Mouse (Mus musculus) limb, embryonic 13.5 days (tissue): ENCODE data around the gene Gpr87. TPM values are rescaled to one million over a fixed set of nuclear protein-coding genes. Genes with fewer than 3 reads are reported as not detected.

Experiments
- ATAC-seq: fragments of 200-750 bp; cut with Nextera tagmentation; 2 replicates; pipeline ENCODE4 v1.8.0; 2017; ENCODE audit warnings: low read depth, moderate number of reproducible peaks, moderate TSS enrichment; ENCODE audit not compliant: low FRiP score
- H3K27ac ChIP-seq: fragments of 300-500 bp; sonication (generic); 2 replicates; pipeline ENCODE4 v1.5.1; 2015; ENCODE audit warnings: inconsistent platforms, mild to moderate bottlenecking, moderate library complexity
- H3K27me3 ChIP-seq: fragments of 300-500 bp; sonication (generic); 2 replicates; pipeline ENCODE4 v1.6.1; 2015; ENCODE audit warnings: mild to moderate bottlenecking, inconsistent platforms
- H3K36me3 ChIP-seq: fragments of 300-500 bp; sonication (generic); 2 replicates; pipeline ENCODE4 v1.6.1; 2015; ENCODE audit warnings: inconsistent platforms, mild to moderate bottlenecking, moderate library complexity
- H3K4me1 ChIP-seq: fragments of 300-500 bp; sonication (generic); 2 replicates; pipeline ENCODE4 v1.6.1; 2015; ENCODE audit warnings: inconsistent platforms
- H3K4me2 ChIP-seq: fragments of 300-500 bp; sonication (generic); replicated peaks from 2 replicates; pipeline ENCODE4 v1.6.1; 2015; ENCODE audit warnings: inconsistent platforms, mild to moderate bottlenecking, moderate library complexity
- H3K4me3 ChIP-seq: fragments of 300-500 bp; sonication (generic); 2 replicates; pipeline ENCODE4 v1.5.1; 2015; ENCODE audit warnings: moderate library complexity, mild to moderate bottlenecking, inconsistent platforms
- H3K9ac ChIP-seq: fragments of 300-500 bp; sonication (generic); 2 replicates; pipeline ENCODE4 v1.6.1; 2015; ENCODE audit warnings: mild to moderate bottlenecking, inconsistent platforms
- H3K9me3 ChIP-seq: fragments of 300-500 bp; sonication (generic); 2 replicates; pipeline ENCODE4 v1.6.1; 2016; ENCODE audit warnings: inconsistent platforms
- WGBS: fragments of 180-500 bp; shearing (Covaris S2); methylation state at CpG from one replicate; pipeline ENCODE4 v1.1.7; 2015; 5-methylcytosine and 5-hydroxymethylcytosine counted together
- polyA plus RNA-seq: library from polyadenylated mRNA; unstranded; fragments of >200 nt; fragmentation: Nextera tagmentation; extraction: Ambion mirVana; gene quantifications from 2 replicates; pipeline ENCODE4 v1.2.1, GENCODE M21; 2015

The Gpr87 gene
- polyA plus RNA-seq, 1 experiment from 2014 or later: 1.6 TPM

- Histone ChIP-seq H3K4me3 (no peak overlapping the region), H3K36me3 (no peaks in the 10 kb centered on the region), H3K4me2 (no peak overlapping the region), H3K9ac (no peak overlapping the region), H3K4me1 (peaks cover 17% of the 10 kb centered on the region), H3K27ac (no peak overlapping the region), H3K9me3 (no peaks in the 10 kb centered on the region), H3K27me3 (no peaks in the 10 kb centered on the region)
- 77% methylated on average over 8 of the region's 8 CpGs for WGBS
- ATAC-seq: no peak
Measured at GRCm38 (mm10) chr3:59210089-59210488, 15.2 kb upstream of the Gpr87 start.

- H3K27ac ChIP-seq: no peak overlapping the region
- H3K9ac ChIP-seq: no peak overlapping the region
Measured at GRCm38 (mm10) chr3:59208650-59209548, 14.0 kb upstream of the Gpr87 start.

DNA sequence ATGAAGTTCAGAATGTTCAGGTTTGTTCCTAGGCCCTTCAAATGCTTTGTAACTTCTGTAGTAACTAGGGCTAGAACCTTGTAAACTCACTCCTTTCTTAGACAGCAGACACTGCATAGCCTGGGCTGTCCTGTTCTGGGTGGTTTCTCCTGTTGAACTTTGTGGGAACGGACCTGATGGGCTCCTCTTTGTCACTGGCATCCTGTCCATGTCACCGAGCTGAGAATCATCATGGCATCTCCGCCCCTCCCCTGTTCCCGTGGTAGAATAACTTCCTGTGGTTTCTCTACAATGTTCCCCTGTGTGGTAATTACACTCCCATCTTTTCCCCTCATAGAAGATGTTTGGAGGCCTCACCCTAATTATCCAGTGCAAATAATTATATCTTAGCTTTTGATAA is 11.0 kb upstream of the Gpr87 start:
- no peaks in the 10 kb centered on the region for H3K9me3 ChIP-seq
- H3K9ac ChIP-seq: no peak overlapping the region
- 80% methylated on average over 4 of the region's 4 CpGs for WGBS
- H3K4me3 ChIP-seq: no peak overlapping the region
- no peak overlapping the region for H3K4me2 ChIP-seq
- H3K27me3 ChIP-seq: no peaks in the 10 kb centered on the region
- no peaks in the 10 kb centered on the region for H3K36me3 ChIP-seq
- H3K4me1 ChIP-seq: peaks cover 25% of the 10 kb centered on the region
- H3K27ac ChIP-seq: no peak overlapping the region
- no peak for ATAC-seq

More at GRCm38 (mm10) chr3:59208650-59209548, 14.0 kb upstream of the Gpr87 start:
- WGBS: 61% methylated on average over 4 of the region's 4 CpGs
- Histone ChIP-seq H3K27me3 (no peaks in the 10 kb centered on the region), H3K9me3 (no peaks in the 10 kb centered on the region), H3K4me1 (peaks cover 25% of the 10 kb centered on the region), H3K4me2 (no peak overlapping the region), H3K36me3 (no peaks in the 10 kb centered on the region), H3K4me3 (no peak overlapping the region)
- ATAC-seq: peak; percentile 41; the same call in 1 of the 2 replicates

DNA sequence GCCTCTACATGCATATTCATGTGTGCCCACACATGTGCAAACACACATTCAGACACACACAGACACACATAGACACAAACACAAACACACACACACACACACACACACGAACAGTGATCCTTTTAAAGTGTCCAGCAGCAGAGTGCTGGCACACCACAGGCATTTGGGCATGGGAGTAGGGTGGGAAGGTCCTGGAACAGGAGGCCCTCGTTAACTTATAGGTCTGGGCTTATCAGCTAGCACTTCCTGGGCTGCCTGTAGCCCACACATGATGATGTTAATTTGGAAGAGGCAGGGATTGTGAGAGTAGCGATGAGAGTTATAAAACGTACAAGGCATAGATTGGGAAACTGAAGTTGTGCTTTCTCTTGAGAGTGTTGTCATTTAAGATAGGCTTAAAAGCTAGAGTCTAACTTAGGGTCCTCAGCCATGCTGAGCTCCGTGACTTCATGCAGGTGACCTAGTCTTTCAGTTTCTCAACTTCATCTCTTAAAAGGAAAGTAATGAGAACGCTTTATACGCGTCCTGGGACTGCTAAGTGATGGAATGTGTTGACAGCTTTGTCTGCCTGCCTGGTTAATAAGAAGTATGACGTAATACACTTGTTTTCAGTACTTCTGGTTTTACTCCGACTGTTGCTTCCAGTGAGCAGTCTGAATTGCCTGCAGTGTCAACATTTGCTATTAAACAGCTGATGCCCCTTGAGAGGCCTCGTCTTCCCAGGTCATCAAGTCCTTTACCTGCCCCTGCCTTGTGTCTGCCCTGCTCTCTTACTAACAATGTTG is 10.0 kb upstream of the Gpr87 start:
- Histone ChIP-seq H3K36me3 (no peaks in the 10 kb centered on the region), H3K4me2 (no peak overlapping the region), H3K9me3 (no peaks in the 10 kb centered on the region), H3K27ac (no peak overlapping the region), H3K9ac (no peak overlapping the region), H3K4me3 (no peak overlapping the region), H3K4me1 (peaks cover 25% of the 10 kb centered on the region), H3K27me3 (no peaks in the 10 kb centered on the region)
- WGBS: 36% methylated on average over 11 of the region's 11 CpGs
- 0 out of 2 replicates have a peak, but pooled peaks have one; percentile 37 for ATAC-seq

DNA sequence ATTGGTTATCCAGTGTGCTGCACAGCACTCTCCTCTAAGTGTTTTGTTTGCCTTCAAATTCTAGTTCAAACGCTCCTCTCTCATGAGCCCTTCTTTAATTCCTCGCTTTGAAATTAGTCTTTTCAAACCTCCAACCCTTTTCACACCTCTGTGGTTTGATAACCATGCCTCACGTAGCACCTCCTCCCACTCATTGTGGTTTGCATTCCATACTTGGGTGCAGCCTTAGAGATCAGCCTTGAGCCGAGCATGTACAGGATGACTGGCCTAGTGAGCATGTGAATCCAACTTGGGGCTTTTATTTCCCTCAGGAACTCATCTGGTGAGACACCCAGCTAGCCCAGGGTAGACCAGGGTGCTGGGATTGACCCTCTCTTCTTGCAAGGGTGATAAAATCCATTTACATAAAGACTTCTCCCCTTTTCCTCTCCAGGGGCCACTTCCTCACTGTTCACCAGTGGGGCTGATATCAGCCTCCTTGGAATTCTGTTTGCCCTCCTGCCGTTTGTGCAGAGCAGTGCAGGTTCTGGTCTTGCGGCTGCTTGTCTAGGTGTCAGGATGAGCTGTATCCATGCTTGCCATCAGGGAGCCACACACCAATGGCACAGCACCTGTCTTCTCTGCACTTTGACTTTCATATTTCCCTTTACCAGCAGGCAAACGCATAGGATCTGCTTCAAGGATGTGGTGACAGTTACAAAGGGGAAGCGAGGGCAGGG is 9.1 kb upstream of the Gpr87 start:
- no peaks in the 10 kb centered on the region for H3K9me3 ChIP-seq
- H3K36me3 ChIP-seq: no peaks in the 10 kb centered on the region
- ATAC-seq: no peak
- H3K27me3 ChIP-seq: no peaks in the 10 kb centered on the region
- no peak overlapping the region for H3K27ac ChIP-seq
- WGBS: 75% methylated on average over 8 of the region's 8 CpGs
- H3K4me2 ChIP-seq: no peak overlapping the region
- H3K4me3 ChIP-seq: no peak overlapping the region
- peaks cover 25% of the 10 kb centered on the region for H3K4me1 ChIP-seq
- H3K9ac ChIP-seq: no peak overlapping the region

DNA sequence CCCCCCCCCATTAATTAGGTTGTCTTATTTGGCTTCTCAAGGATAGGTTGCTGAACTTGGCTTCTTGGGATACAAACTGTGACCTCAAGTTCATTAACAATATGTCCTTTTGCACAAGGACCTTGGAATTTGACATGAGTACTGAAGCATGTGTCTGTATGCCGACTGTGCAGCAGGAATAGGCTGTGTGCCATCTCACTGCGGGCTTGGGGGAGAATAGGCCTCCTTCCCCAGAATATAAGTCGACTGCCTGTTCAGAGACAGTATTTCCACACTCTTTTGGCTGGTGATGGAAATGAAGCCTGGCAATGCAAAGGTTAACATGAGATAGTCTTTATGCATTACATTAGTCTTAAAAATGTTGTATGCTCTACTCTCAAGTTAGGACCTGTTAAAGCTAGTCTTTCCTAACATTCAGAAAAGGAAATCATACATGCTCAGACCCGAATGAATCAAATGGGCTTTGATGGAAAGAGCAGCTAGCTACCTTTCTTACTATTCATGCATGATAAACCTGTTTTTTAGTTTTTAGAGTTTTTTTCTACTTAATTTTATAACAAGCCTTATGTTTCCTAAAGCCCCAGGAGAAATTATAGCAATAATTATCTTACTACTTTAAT is 2.5 kb upstream of the Gpr87 start:
- H3K27ac ChIP-seq: no peak overlapping the region
- H3K27me3 ChIP-seq: no peaks in the 10 kb centered on the region
- no peaks in the 10 kb centered on the region for H3K36me3 ChIP-seq
- no peak overlapping the region for H3K4me3 ChIP-seq
- no peak overlapping the region for H3K9ac ChIP-seq
- no peak for ATAC-seq
- no peaks in the 10 kb centered on the region for H3K9me3 ChIP-seq
- WGBS: 78% methylated on average over 4 of the region's 4 CpGs
- no peak overlapping the region for H3K4me2 ChIP-seq
- no peaks in the 10 kb centered on the region for H3K4me1 ChIP-seq

- H3K4me3 ChIP-seq: no peak overlapping the region
- H3K9me3 ChIP-seq: no peaks in the 10 kb centered on the region
- 82% methylated on average over 7 of the region's 7 CpGs for WGBS
- H3K36me3 ChIP-seq: no peaks in the 10 kb centered on the region
- no peak overlapping the region for H3K9ac ChIP-seq
- no peaks in the 10 kb centered on the region for H3K27me3 ChIP-seq
- H3K27ac ChIP-seq: no peak overlapping the region
- ATAC-seq: no peak
- no peak overlapping the region for H3K4me2 ChIP-seq
- H3K4me1 ChIP-seq: no peaks in the 10 kb centered on the region
Measured at GRCm38 (mm10) chr3:59194099-59194498, 805 bp downstream of the Gpr87 start.

DNA sequence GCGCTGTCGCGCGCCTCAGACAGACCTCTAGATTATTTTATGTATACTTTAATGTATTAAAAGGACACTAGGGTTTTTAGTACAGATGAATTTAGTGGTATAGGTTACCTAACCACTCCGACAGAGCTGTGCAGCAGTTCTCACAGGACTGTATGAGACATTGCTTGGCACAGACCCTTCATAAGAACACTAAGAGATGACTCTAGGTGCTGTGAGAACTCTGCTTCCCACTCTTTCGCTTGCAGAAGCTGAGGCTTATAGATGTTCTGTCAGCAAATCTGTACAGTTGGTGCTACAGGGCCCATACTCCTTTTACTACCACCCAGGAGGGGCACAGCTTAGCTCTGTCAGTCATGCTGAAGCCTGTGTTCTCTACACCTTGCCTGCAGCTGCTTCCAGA is 3.2 kb downstream of the Gpr87 start:
- Histone ChIP-seq H3K4me2 (no peak overlapping the region), H3K4me3 (no peak overlapping the region), H3K36me3 (no peaks in the 10 kb centered on the region), H3K4me1 (no peaks in the 10 kb centered on the region), H3K9me3 (no peaks in the 10 kb centered on the region), H3K27me3 (no peaks in the 10 kb centered on the region), H3K27ac (no peak overlapping the region), H3K9ac (no peak overlapping the region)
- WGBS: 92% methylated on average over 6 of the region's 6 CpGs
- ATAC-seq: no peak

DNA sequence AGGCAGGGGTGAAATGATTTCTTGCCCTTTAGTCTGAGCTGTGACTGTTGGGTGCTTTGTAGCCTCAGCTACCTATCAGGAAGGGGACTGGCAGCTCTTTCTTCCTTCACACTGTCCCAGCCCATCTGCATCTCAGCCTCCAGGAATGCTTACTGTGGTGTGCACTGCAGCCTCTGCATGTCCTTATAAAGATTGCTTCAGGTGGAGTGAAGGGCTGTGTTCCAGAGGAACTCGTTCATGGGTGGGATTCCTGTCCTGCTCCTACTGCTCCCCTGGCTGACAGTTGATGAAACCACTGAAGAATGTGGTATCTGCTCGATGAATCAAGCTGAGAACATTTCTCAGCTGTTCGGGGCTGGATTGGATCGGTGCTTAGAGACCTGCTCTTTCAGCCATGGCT is 7.6 kb downstream of the Gpr87 start:
- H3K4me1 ChIP-seq: no peaks in the 10 kb centered on the region
- no peak for ATAC-seq
- no peak overlapping the region for H3K4me2 ChIP-seq
- 78% methylated on average over 4 of the region's 4 CpGs for WGBS
- H3K4me3 ChIP-seq: no peak overlapping the region
- no peaks in the 10 kb centered on the region for H3K36me3 ChIP-seq
- no peaks in the 10 kb centered on the region for H3K9me3 ChIP-seq
- no peak overlapping the region for H3K27ac ChIP-seq
- H3K27me3 ChIP-seq: no peaks in the 10 kb centered on the region
- no peak overlapping the region for H3K9ac ChIP-seq

DNA sequence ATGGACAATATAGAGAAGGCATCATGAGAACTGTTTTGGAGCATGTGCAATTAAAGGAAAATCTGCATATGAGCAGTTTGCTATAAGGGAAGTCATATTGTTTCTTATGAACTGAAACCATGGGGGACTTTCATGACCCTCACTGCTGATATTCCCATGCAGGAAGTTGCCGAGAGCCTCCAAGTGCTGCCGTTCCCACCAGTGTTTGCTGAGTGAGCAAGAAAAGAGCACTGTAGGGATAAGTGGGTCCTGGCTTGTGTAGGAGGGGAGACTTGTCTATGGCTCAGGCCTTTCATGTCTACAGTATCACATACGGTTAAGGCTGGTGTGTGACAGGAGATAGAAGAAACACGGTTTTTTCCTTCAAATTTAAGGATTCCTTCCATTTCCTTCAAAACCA is 9.2 kb downstream of the Gpr87 start:
- H3K4me1 ChIP-seq: no peaks in the 10 kb centered on the region
- H3K9ac ChIP-seq: no peak overlapping the region
- H3K36me3 ChIP-seq: no peaks in the 10 kb centered on the region
- H3K27me3 ChIP-seq: no peaks in the 10 kb centered on the region
- 88% methylated on average over 4 of the region's 4 CpGs for WGBS
- H3K9me3 ChIP-seq: no peaks in the 10 kb centered on the region
- H3K4me3 ChIP-seq: no peak overlapping the region
- H3K27ac ChIP-seq: no peak overlapping the region
- no peak overlapping the region for H3K4me2 ChIP-seq
- no peak for ATAC-seq

- no peaks in the 10 kb centered on the region for H3K4me1 ChIP-seq
- no peaks in the 10 kb centered on the region for H3K27me3 ChIP-seq
- no peak overlapping the region for H3K4me3 ChIP-seq
- ATAC-seq: no peak
- H3K27ac ChIP-seq: no peak overlapping the region
- no peak overlapping the region for H3K9ac ChIP-seq
- H3K36me3 ChIP-seq: no peaks in the 10 kb centered on the region
- no peak overlapping the region for H3K4me2 ChIP-seq
- no peaks in the 10 kb centered on the region for H3K9me3 ChIP-seq
Measured at GRCm38 (mm10) chr3:59182129-59182528, 12.8 kb downstream of the Gpr87 start.

DNA sequence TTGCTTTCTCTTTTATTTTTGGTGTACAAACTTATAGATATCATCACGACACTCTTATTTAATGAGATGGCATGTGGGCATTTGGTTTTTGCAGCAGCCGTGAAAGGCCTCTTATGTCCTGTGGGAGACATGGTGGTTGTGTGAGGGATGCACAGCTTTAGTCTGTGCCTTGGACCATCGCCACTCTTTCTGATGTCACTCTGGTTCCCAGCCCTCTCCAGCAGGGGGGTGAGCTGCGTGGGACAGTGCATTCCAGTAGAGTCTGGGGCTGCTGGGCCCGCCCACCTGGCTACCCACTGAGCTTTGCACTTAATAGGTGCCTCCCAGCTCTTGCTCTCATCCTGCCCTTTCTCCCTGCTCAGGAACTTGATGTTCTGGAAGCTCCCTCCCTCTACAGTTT is 13.8 kb downstream of the Gpr87 start:
- no peak overlapping the region for H3K4me2 ChIP-seq
- WGBS: 58% methylated on average over 5 of the region's 5 CpGs

More for the DNA sequence above, 13.8 kb downstream of the Gpr87 start:
- no peak for ATAC-seq
- no peaks in the 10 kb centered on the region for H3K27me3 ChIP-seq
- H3K9me3 ChIP-seq: no peaks in the 10 kb centered on the region
- no peaks in the 10 kb centered on the region for H3K36me3 ChIP-seq
- no peaks in the 10 kb centered on the region for H3K4me1 ChIP-seq
- no peak overlapping the region for H3K4me3 ChIP-seq
- H3K9ac ChIP-seq: no peak overlapping the region
- H3K27ac ChIP-seq: no peak overlapping the region
